Mouse (Mus musculus) urinary bladder, postnatal 25 days (tissue): ENCODE measurements around the gene Tor1a.
A peak's percentile ranks its signal among the peaks of the same experiment; 100 is the strongest.
"Not testable (repeated sequence)": the region's sequence is repeated elsewhere in the genome, so short reads cannot be mapped to it uniquely, and the experiment has no call there.

Experiments
- DNase-seq: peaks from one replicate; pipeline ENCODE4 v3.0.0; 2022; ENCODE audit warnings: low spot score

Tor1a gene

GRCm38 (mm10) chr2:30952824-30953490, 14.8 kb downstream of the Tor1a start, which contains the start of gene Tor1b:
TSS of gene Tor1b (plus strand) at chr2:30952959.
- DNase-seq = peak; percentile 71

DNA sequence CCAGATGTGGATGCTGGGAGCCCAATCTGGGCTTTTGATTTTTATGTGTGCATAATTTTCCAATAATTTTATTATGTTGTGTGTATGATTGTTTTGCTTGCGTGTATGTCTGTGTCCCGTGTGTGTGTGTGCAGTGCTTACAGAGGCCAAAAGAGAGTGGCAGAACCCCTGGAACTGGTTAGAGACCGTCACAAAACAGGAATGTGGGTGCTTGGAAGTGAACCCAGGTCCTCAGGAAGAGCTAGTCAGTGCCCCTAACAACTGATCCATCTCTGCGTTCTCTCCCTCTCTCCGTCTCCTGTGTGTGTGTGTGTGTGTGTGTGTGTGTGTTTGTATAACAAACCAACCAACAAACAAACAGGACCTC, 15.3 kb downstream of the Tor1a start:
- no peak for DNase-seq

DNA sequence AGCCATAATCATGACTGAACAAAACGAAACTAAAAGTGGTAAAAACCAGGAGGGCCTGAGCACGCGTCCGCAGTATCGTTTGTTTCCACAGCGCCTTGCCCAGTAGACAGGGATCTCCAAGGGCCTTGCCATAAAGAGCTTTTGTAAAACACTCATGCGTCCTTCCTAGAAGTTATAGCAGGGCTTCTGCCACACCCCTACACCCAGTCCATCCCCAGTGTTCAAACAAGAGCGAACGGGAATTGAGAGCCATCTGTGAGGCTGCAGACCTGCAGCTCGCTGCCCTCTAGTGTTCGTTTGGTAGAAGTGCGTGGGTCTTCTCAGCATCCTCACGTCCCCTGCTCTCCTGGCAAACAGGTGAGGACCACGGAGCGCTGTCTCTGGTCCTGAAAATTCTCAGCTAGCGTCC, 25.1 kb downstream of the Tor1a start:
- DNase-seq = no peak

GRCm38 (mm10) chr2:30942116-30942515, 25.6 kb downstream of the Tor1a start:
- DNase-seq = not testable (repeated sequence)

DNA sequence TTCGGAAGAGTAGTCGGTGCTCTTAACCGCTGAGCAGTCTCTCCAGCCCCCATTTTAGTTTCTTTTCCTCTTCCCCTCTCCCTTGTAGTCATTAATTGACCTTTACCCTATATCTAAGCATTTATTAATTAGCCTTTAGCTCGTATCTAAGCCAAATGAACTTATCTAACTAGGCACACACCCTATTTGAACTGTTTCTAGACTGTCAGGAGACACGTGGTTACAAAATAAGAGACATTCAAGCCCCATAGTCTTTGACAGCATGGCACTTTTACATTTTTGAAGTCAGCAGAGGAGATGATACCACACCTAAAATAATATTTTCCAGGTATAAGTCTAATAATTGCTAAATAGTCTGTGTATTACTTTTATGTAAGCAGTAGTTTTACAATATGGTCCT, 26.1 kb downstream of the Tor1a start:
- no peak for DNase-seq

DNA sequence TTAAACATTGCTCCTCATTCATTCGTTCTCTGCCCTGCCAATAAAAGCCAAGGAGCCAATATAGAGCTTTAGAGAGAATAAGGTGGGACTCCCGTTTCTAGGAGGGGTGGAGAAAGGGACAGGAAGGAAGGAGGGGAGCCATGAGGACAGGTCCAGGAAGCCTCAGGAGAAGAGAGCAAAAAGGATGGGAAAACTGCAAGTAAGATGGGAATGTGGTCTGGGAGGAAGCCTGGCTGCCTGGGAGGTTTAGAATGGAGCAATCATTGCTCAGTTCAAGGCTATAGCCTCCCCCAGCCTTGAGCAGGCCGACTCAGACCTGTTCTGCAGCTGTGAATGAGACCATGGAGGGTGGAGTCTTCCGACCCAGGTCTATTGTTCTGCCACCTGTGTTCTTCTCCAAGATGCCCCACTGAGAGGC, 29.1 kb downstream of the Tor1a start:
- DNase-seq = no peak

DNA sequence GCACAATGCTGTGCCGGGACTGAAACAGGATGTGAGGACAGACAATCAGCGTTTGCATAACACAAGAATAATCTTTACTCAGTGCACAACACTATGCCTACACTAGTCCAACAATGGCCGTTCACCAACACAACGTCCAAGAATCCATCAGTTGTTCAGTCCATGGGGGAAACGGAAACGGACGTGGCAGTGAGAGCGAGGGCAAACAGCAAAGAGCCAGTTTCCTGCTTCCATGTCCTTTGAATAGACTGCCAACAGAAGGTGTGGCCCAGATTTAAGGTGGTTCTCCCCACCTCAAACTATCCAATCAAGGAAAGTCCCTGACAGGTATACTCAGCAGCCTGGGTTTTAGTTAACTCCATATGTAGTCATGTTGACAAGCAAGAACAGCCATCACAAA, 30.0 kb downstream of the Tor1a start:
- no peak for DNase-seq

DNA sequence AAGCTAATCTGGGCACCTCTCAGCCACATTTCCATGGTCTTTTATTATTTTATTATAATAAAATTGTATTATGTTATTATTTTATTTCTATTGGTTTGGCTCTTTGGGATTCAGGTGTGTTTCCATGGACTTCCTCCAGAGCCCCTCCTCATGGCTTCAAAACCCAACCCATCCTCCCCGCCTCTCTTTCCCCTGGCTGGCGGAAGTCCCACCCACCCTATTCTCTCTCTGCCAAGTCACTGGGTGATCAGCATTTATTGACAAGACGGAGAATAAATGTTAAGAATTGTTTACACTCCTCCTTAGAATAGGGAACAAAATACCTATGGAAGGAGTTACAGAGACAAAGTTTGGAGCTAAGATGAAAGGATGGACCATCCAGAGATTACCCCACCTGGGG, 30.9 kb downstream of the Tor1a start:
- DNase-seq = no peak

- peak; percentile 66 for DNase-seq
These were observed 33.7 kb downstream of the Tor1a start for GRCm38 (mm10) chr2:30933917-30934450.

- DNase-seq = no peak
These were observed 34.7 kb downstream of the Tor1a start for GRCm38 (mm10) chr2:30933032-30933431.

DNA sequence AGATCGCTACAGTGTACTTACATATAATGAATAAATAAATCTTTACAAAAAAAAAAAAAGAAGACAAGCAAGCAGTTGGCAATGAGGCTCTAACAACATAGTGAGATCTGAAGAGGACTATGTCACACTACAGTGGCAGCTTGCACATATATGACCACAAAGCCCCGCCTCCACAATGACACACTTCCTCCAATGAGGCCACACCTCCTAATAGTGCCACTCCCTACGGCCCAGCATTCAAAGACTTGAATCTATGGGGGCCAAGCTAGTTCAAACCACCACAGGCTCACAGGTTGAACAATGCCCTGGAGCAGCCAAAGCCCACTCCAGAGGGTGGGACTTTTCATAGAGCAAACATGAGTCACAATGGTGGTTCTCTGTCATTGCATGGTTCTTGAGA, 35.8 kb downstream of the Tor1a start:
- no peak for DNase-seq

DNA sequence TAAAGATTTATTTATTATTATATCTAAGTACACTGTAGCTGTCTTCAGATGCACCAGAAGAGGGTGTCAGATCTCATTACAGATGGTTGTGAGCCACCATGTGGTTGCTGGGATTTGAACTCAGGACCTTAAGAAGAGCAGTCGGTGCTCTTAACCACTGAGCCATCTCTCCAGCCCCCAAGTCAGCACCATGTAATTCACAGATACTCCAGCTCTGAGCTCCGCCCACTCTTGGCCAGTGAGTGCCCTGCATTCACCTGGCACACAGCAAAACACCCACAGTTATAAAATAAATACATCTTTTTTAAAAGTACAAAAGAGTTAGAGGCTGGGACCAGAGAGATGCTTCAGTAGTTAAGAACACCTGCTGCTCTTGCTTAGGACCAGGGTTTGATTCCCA, 36.9 kb downstream of the Tor1a start:
- not testable (repeated sequence) for DNase-seq

GRCm38 (mm10) chr2:30929483-30930045, 38.2 kb downstream of the Tor1a start, which contains the start of gene Ptges:
TSS of gene Ptges (minus strand) at chr2:30929863.
- peak; percentile 70 for DNase-seq

DNA sequence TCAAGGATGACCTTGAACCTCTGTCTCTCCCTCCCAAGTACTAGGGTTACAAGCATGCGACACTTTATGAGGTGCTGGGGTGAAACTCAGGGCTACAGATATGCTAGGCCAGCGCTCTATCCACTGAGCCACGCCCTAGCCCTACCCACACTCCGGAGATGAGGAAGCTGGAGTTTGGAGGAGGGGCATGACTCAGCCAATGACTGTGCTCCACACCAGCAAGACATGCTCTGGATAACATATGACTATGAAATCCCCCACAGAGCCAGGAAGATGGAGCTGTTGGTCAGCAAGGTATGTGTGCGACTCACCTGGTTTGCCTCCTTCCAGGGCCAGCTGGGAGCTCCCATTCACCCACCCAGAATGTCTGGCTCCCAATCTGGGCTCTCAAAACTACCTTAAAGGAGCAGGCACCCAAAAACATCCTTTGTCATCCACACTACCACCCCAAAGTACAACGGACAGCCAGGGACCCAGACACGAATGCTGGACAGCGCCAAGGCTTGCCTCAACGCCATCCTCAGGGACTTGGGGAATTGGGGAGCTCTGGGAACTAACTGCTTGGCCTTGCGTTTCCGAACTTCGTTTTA, 38.7 kb downstream of the Tor1a start:
- DNase-seq = no peak

DNA sequence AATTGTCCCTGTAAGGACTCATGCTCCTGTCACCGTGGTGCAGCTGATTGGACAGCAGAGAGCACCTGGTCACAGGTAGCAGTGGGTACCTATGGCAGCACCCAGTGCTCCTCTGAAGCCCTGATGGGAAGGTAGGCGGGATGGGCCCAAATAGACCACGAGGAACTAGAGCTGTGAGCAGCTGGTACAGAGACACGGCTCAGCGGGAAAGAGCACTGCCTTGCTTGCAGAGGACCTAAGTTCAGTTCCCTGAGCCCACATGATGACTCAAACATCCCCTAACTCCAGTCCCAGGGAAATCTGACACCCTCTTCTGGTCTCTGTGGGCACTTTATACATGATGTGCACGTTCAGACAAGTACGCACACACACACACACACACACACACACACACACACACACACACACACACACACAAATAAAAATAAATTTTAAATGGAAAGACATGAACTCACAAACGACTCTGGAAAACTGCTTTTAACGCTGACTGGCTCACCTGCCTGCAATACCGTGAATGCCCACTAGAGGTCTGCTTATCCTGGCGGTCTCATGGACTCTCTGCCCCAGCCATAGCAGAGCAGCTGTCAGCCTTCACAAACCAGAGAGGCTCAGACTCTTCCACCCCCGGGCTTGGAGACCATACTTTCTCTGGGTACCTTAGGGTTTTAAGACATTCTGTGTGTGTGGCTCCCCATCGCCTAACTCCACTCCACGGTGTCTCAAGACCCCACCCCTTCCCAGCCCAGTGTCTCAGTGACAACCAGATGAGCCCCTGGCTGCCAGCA, 39.7 kb downstream of the Tor1a start:
- DNase-seq = peak; percentile 84

DNA sequence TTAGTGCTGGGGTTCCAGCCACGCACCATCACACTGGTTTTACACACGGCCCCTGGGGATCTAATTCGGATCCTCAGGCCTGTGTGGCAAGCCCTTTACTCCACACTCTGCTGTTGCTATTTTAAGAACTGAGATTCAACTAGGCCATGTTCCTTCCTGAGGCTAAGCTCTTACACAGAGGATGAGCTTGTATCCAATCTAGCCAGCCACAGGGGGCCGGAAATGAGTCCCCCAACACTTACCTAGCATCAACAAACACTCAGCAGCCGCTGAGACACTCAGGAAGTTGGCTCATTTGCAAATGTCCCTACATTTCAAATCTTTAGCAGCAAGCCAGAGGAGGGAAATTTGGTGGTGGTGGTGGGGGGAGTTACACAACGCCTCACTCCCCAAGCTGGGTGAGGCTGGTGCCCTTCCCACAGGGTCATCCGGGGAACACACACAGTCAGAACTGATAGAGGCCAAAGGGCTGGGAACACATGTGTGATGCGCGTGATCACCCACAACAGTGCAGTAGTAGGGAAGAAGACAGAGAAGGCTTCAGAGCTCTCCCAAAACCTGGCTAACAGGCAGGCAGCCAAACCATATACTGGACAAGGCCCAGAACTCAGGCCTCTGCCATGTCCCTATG, 40.5 kb downstream of the Tor1a start:
- no peak for DNase-seq

DNA sequence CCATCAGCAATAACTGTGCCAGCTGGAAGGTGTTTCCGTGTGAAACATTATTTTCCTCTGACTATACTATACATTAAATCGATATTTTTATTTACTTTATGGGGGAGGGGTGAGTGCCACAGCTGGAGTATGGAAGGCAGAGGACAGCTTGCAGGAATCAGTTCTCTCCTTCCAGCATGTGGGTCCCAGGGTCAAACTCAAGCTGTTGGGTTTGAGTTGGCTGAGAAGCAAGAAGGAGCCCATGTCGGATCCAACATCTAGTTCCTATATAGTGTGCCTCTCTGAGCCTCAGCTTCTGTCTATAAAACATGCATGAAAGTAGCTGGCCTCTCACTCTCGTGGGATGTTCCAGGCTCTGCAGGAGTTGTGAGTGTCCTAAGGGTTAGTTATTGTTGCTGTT, 41.4 kb downstream of the Tor1a start:
- no peak for DNase-seq

GRCm38 (mm10) chr2:30925181-30925580, 42.6 kb downstream of the Tor1a start:
- no peak for DNase-seq

- DNase-seq = no peak
These were observed 44.6 kb downstream of the Tor1a start for GRCm38 (mm10) chr2:30923099-30923498.

DNA sequence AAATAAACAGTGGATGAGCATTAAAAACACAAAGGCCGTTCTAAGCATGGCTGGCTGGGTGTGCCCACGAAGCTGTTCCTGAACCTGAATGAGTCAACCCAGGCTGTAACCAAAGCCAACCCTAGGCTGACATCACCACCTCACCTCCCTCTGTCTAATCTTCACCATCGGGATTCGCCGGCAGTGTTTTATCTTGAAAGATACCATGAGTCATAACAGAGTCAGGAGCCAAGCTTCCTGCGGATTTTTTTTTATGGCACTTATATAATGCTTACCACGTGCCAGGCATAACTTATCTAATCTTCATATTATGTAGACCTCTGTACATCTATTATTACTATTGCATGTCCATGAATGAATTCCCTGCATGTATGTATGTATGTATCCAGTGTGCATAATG, 47.5 kb downstream of the Tor1a start:
- no peak for DNase-seq

DNA sequence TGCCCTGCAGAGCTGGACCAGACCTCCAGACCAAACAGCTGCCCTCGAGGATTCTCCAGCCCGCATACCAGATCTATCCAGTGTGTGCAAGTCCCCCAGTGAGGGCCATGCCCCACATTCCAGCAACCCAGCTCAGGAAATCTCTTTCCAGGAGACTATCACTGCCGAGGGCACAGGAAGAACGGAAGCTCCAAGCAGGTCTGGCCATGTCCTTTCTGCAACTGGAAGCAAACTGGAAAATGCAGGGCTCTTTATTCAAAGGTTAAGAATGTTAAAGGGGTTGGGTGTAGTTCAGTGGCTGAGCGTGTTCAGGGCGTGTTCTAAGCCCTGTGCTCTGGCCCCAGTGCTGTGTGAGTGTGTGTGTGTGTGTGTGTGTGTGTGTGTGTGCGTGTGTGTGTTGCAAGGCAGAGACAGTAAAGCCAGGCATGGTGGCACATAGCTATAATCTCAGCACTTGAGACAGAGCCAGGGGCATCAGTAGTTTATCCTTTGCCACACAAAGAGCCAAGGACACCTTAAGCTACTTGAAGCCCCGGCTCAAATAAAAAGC, 48.9 kb downstream of the Tor1a start:
- no peak for DNase-seq

DNA sequence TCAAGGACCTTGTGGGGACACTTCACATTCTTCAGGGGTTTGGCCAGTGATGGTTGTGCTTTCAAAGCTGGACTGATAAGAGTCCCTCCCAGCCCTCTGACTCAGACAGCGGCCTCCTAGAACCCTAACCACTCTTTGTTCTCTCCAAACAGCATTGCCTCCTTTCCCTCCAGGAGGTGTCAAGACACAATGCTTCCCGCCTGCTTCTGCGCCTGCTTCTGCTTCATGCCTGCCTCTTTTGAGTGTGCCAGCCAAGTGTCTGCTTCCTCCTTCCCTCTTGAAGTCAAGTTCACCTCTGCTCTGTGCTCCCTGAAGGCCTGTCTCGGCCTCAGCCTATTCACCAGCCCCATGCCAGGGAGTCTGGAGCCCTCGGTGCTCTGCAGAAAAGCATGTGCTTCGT, 49.6 kb downstream of the Tor1a start:
- DNase-seq = no peak
